Mouse (Mus musculus) lung, adult 2 months (tissue): ENCODE measurements around the gene Syne3.

Source experiments
- CTCF ChIP-seq: fragments of 200-500 bp; IDR thresholded peaks from 2 replicates; pipeline ENCODE4 v1.5.1; 2011; ENCODE audit warnings: mild to moderate bottlenecking, low read length, control low read depth; ENCODE audit not compliant: insufficient read depth
- POLR2A ChIP-seq: fragments of 200-500 bp; IDR thresholded peaks from 2 replicates; pipeline ENCODE4 v1.6.1; 2011; ENCODE audit warnings: low read depth, mild to moderate bottlenecking, control low read depth, low read length, borderline replicate concordance; ENCODE audit errors: extremely low read depth

GRCm38 (mm10) chr12:104922647-104923046 lies 87.0 kb downstream of the Syne3 start:
- TF ChIP-seq POLR2A (no peak), CTCF (no peak)
